Mouse (Mus musculus): ENCODE measurements around the gene Nrxn2.

DNA sequence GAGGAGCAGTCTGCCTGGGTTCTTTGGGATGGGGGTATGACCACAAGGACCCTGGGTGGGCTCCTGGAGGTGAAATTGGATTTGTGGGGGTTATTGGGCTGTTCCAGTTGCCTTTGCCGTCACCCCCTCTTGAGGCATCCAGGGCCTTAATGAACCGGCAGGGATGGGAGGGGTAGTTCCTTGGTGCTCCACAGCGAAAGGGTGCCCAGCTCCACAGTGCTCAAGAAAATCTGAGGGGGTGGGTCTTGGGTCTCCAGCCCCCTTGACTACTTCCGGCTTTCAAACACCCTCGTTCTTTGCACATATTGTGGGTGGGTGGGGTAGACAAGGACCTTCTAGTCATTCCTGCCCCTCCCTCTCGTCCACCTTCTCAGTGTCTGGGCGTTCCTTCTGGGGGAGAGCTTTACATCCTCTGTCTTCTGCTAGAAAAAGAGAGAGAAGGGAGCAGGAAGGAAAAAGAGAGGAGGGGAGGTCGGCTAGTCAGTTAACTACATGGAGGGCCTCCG, 1.3 kb downstream of the Nrxn2 start:
- no peak for TF ChIP-seq POLR2A (IDR thresholded peaks at IDR 0.05; ENCODE audit: low read depth, low read length)
- TF ChIP-seq CTCF (IDR thresholded peaks at IDR 0.05; ENCODE audit: extremely low read depth, insufficient read length, insufficient replicate concordance, low read depth, low read length) = no peak

All from small intestine, adult 2 months (tissue).